Mouse (Mus musculus) right cerebral cortex, postnatal 14 days (tissue): ENCODE data around the gene Sgms1.

Experiments
- DNase-seq: peaks from one replicate; pipeline ENCODE4 v3.0.0; 2022

The Sgms1 gene

DNA sequence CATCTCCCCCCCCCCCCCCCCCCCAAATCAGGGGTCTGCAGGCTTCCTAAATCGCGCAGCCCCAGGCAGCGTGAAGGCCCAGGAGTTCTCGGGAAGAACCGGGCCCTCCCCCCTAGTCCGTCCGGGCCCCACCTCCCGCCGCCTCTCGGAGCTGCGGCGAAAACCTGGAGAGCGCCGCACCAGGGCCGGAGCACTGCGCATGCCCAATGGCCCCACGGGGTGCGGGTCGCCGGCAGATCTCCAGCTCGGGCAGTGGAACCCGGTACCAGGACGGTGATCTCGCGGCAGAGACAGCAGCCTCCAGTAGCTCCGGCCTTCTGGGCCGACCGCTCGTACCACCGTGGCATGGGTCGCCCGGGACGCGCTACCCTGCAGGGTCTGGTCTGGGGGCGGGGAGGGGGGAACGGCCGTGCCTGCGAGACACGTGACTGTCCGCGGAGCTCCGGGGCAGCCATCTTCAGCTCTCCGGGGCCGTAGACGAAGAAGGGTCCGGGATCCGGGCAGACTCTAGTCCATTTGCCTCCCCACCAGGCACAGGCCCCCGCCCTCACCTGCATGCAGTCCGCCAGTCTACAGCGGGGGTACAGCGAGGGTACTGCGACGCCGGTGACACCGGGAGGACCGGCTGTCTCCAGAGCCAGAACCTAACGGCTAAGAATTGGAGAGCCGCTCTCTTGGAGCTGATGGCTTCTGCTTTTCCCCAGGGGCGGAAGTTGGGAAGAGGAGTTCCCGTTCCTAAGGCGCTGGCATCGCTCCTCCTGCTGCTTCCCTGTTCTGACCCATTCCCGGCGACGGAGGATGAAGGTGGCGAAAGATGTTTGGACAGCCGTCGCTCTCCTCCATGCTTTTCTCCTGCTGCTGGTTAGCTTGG lies at the start of gene Sgms1:
Sgms1 (minus strand) TSS at position 714 of the 871 bp plus-strand sequence.
- DNase-seq: peak; percentile 93

DNA sequence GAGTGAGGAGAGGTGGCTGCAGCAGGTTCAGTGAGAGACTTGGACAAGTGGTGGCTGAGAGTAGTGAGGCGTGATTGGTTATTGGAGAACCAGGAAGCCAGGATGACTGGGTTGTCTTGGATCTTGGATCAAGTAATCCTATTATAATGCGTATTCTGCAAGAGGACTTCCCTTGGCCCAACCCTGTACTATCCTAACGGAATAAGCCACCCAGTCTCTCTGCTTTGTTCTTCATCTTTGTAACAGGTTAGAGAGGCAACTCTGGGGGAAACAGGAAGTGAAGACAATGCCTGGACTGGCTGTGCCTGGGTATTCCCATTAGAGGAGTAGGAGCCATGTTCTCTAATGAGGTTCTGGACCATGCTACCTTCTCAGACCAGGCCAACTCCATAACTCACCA lies 36.3 kb upstream of the Sgms1 start:
- no peak for DNase-seq

DNA sequence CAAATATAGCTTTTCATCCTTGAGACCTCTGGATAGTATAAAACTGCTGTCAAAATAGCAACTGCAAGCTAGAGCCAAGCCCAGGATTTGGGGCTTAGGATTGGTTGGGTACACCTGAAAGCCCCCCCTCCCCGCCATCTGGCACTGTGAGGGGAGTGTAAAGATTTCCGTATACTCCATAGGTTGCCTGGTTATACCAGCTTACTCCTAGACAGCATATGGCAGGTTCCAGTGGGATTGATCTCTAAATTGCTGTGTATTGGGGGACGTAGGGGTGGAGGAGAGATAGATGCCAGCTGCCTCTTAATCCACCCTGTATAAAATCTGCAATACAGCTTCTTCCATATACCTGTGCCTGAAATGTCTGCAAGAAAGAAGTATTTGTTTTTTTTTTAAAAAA lies 35.2 kb upstream of the Sgms1 start:
- no peak for DNase-seq

DNA sequence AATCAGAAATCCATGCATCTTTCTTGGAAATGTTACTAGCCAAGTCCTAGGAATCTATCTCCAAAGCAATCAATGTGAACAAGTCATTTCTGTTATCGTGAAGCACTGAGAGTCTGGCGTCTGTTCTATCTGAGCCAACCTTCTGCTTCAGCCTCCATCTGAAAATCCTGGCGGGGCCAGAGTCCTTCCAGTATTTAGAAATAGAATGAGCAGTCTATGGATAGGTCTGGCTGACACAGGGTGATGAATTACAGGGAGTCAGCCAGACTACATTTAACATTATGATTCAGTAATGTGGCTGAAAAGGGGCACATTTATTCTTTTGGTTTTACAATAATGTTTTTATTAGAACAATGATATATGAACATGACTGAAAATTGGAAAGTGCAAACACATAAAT lies 29.6 kb upstream of the Sgms1 start:
- DNase-seq: no peak

DNA sequence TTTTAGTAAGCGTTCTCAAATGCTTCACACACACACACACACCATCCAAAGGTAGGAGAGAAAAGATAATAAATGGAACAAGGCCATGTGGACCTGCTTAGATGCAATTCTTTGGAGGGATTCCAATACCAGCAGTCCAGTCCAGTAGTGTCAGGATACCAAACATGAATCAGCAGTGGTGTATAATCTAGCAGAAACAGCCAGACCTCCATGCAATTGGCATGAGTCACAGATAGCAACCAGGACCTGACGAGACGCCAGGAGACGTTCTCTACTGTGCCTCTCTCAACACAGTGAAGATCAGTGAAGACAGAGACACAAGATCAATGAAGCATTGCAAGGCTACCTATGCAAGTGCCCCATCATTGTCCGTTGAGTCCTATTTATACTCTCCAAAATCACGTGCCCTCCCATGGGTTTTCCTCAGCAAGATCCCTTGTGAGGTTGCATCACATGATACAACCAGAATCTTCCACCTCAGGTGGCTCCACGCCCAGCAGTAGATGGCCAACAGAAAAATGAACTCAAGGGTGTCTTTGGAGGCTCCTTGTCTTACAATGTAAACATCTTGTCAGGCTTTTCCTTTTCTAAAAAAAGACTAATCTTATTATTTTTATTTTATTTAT lies 27.3 kb upstream of the Sgms1 start:
- DNase-seq: no peak

GRCm38 (mm10) chr19:32409603-32410360 lies 20.3 kb upstream of the Sgms1 start:
- no peak for DNase-seq

DNA sequence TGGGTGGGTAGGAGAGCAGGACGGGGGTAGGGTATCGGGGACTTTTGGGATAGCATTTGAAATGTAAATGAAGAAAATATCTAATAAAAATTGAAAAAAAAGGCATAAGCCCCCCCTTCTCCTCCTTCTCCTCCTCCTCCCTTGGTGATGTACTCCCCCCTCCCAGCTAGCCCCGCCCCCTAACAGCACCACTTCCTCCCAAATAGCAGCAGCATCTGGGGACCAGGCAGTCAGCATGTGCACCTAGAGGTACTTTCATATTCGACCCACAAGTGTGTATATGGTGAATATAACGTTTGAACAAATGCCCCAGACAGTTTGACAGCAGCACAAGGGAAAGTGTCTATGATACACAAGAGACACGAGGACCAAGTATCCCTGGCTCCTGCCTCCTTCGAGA lies 17.2 kb upstream of the Sgms1 start:
- DNase-seq: no peak

DNA sequence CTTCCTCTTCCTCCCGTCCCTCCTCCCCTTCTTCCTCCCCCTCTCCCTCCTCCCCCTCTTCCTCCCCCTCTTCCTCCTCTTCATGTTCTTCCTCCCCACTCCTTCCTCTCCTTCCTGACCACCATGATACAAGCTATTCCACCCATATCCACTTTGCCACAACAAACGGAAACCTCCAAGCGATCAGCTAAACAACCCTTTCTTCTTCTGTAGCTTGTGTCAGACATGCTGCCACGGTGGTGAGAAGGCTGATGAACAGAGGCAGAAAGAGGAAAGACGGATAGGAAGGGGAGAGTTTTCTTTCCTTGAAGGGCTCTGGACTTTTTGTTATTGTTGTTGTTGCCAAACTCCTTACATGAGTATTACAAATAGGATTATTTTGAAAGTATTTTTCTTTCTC lies 14.9 kb upstream of the Sgms1 start:
- DNase-seq: no peak

DNA sequence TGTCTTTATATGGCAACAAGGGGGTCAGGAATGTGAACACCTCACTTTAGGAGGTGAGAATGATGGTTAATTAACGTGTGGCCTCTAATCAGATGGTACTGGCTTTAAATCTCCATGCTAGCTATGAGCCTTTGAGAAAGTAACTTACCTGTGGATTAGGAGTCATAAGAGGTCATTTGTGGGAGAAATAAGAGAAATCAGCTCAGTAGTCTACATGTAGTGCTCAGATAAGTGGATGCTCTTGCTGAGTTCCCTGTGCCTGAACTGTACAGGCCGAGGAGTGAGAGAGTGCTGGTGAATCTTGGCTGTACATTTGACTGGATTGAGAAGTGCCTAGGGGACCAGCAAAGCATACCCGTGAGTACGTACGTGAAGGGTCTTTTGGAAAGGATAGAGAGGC lies 14.3 kb upstream of the Sgms1 start:
- DNase-seq: no peak

DNA sequence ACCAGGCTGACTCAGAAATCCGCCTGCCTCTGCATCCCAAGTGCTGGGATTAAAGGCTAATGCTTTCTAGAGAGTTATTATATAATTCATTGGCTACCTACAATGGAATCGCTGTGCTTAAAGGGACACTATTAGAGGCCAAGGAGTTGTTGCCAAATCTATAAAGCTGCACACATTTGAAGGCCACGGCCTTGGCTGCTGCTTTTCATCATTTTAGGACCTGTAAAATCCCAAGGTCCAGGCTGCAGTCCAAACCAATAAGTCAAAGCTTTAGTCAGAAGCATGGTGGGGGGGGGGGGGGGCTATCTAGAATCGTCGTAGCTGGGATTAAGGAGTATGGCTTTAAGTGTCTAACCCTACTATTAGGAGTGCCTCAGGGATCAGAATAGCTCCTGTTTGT lies 9.0 kb upstream of the Sgms1 start:
- no peak for DNase-seq

- no peak for DNase-seq
Observed at GRCm38 (mm10) chr19:32396303-32396702, 6.8 kb upstream of the Sgms1 start.

DNA sequence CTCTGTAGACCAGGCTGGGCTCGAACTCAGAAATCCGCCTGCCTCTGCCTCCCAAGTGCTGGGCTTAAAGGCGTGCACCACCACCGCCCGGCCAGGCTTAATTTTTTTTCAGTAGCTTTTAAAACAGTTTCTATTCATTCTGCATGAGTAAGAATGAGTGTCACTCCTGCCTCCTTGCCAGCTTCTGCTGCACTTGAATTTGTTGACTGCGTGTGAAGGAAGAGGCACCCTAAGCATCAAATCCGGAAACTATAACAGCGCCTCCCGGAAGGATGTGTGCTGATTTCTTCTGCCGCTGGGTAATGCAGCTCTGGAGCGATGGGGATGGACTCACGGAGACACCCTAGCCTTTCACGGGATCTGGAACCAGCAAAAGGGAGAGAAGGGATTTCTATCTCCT lies 5.3 kb upstream of the Sgms1 start:
- no peak for DNase-seq

DNA sequence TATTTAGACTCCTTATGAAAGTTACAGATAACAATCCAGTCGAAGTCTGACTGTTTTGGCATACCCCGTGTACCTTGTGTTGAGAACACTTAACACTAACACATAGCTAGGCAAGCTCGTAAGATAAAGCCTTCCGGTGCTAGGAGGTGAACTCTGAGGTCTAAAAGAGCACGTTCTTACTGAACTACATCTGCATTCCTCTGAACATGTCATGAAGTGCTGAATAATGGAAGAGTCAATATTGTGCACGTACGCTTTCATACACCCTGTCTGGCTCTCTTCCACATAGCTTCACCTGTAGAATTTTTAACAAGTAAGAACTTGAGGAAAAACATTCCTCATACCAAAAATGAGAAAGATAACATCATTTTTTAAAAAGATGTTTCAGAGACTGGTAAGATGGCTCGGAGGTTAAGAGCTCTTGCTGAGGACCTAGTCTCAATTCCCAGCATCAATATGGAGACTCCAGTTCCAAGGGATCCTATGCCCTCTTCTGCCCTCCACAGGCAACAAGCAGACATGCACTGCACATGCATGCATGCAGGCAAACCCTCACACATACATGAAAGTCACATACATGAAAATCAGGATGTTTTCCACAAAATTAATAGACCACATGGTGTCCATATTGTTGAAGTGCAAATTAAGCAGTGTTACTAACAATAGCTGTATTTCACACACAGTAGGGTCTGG lies 4.4 kb upstream of the Sgms1 start:
- no peak for DNase-seq

DNA sequence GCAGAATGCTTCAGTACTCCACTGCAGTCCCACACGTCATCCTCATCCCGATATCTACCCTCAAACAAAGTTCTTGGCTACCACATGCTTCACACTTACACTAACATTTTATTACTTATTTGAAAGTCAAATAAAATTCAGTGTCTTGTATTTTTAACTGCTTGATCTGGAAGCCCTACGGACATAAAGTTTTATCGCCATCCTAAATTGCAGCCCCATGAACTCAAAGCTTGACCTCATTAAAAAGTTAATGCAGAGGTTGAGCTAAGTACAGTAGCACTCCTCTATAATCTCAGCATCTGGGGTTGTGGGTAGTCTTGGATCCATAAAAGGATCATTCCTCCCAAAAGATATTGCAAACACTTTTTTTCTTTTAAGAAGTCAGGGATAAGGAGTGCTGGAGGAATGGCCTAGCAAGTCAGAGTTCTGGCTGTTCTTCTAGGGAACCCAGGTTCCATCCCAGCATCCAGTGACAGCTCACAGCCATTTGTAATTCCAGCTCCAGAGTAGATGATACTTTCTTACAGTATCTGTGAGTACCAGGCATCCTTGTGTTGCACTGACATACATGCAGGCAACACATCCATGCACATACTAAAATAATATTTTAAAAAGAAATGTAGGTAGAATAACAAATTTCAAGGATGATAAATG lies 3.7 kb upstream of the Sgms1 start:
- no peak for DNase-seq

- no peak for DNase-seq
Observed at GRCm38 (mm10) chr19:32391441-32391840, 1.9 kb upstream of the Sgms1 start.

DNA sequence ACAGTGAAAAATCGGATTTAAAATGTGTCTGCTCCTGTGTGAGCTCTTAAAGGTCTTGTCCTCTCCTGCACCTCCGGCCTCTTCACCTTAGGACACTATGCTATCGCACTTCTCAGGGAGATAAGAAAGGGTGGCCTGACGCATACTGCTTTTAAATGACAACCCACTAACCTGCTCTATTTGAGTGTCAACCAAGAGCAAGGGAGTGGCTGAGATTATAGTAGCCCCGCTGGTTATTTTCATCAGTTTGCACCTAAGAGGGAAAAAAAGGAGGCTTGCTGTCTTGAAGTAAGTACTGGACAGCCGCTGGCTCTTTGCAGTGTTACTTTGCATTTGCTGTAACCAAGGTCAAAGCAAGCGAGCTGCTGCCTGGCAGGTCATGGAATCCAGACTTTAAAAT lies 602 bp upstream of the Sgms1 start:
- DNase-seq: no peak

DNA sequence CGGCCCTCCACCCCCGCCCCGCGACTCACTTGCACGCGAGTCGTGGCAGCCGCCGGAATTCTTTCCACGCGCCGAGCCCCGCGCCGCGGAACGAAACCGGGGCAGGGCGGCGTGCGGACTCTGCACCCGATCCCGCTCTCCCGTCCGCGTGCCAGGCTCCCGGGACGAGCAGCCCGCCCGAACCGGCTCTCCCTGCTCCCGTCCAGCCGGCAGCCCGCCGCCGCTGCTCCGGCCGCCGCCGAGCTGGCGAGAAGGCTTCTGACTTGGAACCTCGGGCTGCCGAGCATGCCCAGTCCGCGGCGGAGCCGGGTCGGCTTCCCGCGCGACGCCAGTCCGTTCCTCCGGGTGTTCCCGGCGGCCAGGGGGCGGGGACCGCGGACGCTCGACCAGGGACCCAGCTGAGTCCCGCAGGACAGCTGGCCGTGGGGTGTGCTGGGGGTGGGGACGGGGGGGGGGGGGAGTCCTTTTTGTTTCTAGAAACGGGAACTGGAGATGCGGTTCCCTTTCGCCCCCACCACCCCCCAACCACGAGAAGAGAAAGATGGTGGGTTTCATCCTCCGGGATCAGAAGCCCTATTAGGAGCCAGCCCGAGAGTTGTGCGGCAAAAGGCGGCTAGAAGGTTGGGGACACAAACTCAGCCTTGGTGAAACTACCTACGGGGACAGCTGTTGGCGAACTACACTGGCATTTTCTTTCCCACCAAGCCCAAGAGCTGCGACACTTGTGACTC lies 1.2 kb downstream of the Sgms1 start:
- peak; percentile 93 for DNase-seq

DNA sequence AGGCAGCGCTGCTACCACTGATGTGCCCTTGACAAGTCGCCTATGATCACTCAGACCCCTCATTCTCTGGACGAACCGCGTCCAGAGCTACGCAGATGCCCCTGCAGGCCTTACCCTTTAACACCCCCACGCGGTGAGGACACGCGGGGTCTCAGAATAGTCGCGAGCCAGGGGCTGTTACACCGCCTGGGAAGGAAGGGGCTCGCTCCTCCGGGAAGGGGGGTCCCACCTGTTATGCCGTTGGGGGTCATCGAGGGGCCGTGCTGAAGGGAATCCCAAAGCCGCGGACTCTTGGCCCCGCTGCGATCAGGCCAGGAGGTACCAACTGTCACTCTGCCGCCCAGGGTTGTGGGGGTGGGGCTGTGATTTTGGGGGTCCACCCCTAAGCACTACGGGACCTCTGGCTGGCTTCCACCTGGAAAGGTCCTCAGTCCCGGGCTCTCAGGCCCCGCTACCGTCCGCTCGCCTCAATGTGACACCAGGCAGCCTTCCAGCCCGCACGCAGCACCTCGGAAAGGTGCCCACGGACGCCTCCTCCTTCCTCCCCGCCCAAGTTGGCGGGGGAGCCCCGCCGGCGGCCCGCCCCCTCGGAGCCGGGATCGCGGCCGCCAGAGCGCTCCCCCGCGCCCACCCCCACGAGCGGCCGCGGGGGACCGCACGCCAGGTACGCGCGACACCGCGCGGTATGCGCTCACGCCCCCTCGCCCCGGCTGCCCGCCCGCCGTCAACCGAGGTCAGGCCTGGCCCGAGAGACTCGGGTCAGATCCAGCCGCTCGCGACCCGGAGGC lies 1.9 kb downstream of the Sgms1 start:
- peak; percentile 54 for DNase-seq

GRCm38 (mm10) chr19:32386556-32387402 lies 2.7 kb downstream of the Sgms1 start:
- peak; percentile 53 for DNase-seq

GRCm38 (mm10) chr19:32383738-32384137 lies 5.8 kb downstream of the Sgms1 start:
- DNase-seq: no peak
